Mouse (Mus musculus) kidney, embryonic 15.5 days (tissue): ENCODE measurements around the gene Tll1. TPM values are rescaled to one million over a fixed set of nuclear protein-coding genes. Genes with fewer than 3 reads are reported as not detected.

Experiments used
- ATAC-seq: fragments of 200-750 bp; cut with Nextera tagmentation; replicated peaks from 2 replicates; pipeline ENCODE4 v1.8.0; 2017; ENCODE audit warnings: moderate TSS enrichment; ENCODE audit not compliant: low FRiP score
- H3K27ac ChIP-seq: fragments of 300-500 bp; sonication (generic); 2 replicates; pipeline ENCODE4 v1.5.1; 2015; ENCODE audit warnings: mild to moderate bottlenecking, inconsistent platforms
- H3K27me3 ChIP-seq: fragments of 300-500 bp; sonication (generic); 2 replicates; pipeline ENCODE4 v1.6.1; 2015; ENCODE audit warnings: inconsistent platforms
- H3K36me3 ChIP-seq: fragments of 300-500 bp; sonication (generic); 2 replicates; pipeline ENCODE4 v1.6.1; 2015; ENCODE audit warnings: inconsistent platforms
- H3K4me1 ChIP-seq: fragments of 300-500 bp; sonication (generic); 2 replicates; pipeline ENCODE4 v1.6.1; 2015; ENCODE audit warnings: inconsistent platforms
- H3K4me2 ChIP-seq: fragments of 300-500 bp; sonication (generic); 2 replicates; pipeline ENCODE4 v1.6.1; 2015; ENCODE audit warnings: moderate library complexity, mild to moderate bottlenecking, inconsistent platforms
- H3K4me3 ChIP-seq: fragments of 300-500 bp; sonication (generic); replicated peaks from 2 replicates; pipeline ENCODE4 v1.5.1; 2015; ENCODE audit warnings: mild to moderate bottlenecking, inconsistent platforms
- H3K9ac ChIP-seq: fragments of 300-500 bp; sonication (generic); 2 replicates; pipeline ENCODE4 v1.6.1; 2015; ENCODE audit warnings: mild to moderate bottlenecking, inconsistent platforms
- H3K9me3 ChIP-seq: fragments of 300-500 bp; sonication (generic); replicated peaks from 2 replicates; pipeline ENCODE4 v1.6.1; 2016; ENCODE audit warnings: inconsistent platforms
- WGBS: fragments of 180-500 bp; shearing (Covaris S2); methylation state at CpG from one replicate; pipeline ENCODE4 v1.1.7; 2015; ENCODE audit warnings: mixed read lengths; 5-methylcytosine and 5-hydroxymethylcytosine counted together
- polyA plus RNA-seq: library from polyadenylated mRNA; unstranded; fragments of >200 nt; fragmentation: Nextera tagmentation; extraction: Ambion mirVana; gene quantifications from 2 replicates; pipeline ENCODE4 v1.2.1, GENCODE M21; 2015

Gene Tll1
- 0.60 and 0.77 TPM in 2 replicates for polyA plus RNA-seq

- peak within 1 kb of the TSS; percentile 63 for H3K4me3 ChIP-seq
- H3K4me2 ChIP-seq: peak within 1 kb of the TSS; percentile 100
- no peak within 1 kb of the TSS for H3K27ac ChIP-seq
- peak; percentile 19; the same call in 1 of the 2 replicates for ATAC-seq
- no peaks in the 10 kb centered on the region for H3K9me3 ChIP-seq
- H3K4me1 ChIP-seq: peaks cover 20% of the 10 kb centered on the region
- peaks cover 31% of the 10 kb centered on the region for H3K27me3 ChIP-seq
- WGBS: under 1% methylated on average over 18 of the region's 18 CpGs
- no peaks in the 10 kb centered on the region for H3K36me3 ChIP-seq
- H3K9ac ChIP-seq: peak within 1 kb of the TSS; percentile 41
Observed at GRCm38 (mm10) chr8:64206024-64206385, at the start of gene Tll1. Tll1 (minus strand) TSS chr8:64206271.

GRCm38 (mm10) chr8:64238645-64239044 is 32.6 kb upstream of the Tll1 start:
- Histone ChIP-seq H3K36me3 (no peaks in the 10 kb centered on the region), H3K4me2 (no peak overlapping the region), H3K4me3 (no peak overlapping the region), H3K4me1 (no peaks in the 10 kb centered on the region), H3K9ac (no peak overlapping the region), H3K27me3 (no peaks in the 10 kb centered on the region), H3K27ac (no peak overlapping the region), H3K9me3 (no peaks in the 10 kb centered on the region)
- ATAC-seq: no peak
- WGBS: 77% methylated on average over 2 of the region's 2 CpGs

DNA sequence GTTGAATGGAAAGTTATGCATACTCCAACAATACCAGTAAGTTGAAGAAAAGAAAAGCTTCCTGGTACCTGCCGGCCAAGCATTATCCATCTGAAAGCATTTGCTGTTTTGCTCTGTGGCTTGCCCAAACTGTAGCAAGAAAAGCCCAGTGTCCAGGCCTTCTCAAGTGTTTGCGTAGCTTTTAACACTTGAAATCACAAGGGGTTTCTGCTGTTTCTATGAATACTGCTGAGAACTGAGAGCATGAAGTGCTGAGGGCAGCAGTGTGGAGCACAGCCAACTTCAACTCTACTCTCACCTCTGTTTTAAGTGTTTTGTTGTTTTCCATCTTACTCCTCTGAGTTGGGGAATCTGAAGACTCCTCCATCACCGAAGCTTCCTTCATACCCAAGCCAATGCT is 15.5 kb upstream of the Tll1 start:
- Histone ChIP-seq H3K9ac (no peak overlapping the region), H3K4me1 (no peaks in the 10 kb centered on the region), H3K27me3 (no peaks in the 10 kb centered on the region), H3K27ac (no peak overlapping the region), H3K4me3 (no peak overlapping the region), H3K9me3 (no peaks in the 10 kb centered on the region), H3K36me3 (no peaks in the 10 kb centered on the region), H3K4me2 (no peak overlapping the region)
- 95% methylated on average over 3 of the region's 3 CpGs for WGBS
- no peak for ATAC-seq

GRCm38 (mm10) chr8:64217644-64218043 is 11.6 kb upstream of the Tll1 start:
- Histone ChIP-seq H3K4me3 (no peak overlapping the region), H3K9me3 (no peaks in the 10 kb centered on the region), H3K4me2 (no peak overlapping the region), H3K4me1 (no peaks in the 10 kb centered on the region), H3K36me3 (no peaks in the 10 kb centered on the region), H3K27ac (no peak overlapping the region), H3K9ac (no peak overlapping the region), H3K27me3 (no peaks in the 10 kb centered on the region)
- ATAC-seq: peak; percentile 56; the same call in 1 of the 2 replicates
- 57% methylated on average over 2 of the region's 2 CpGs for WGBS

GRCm38 (mm10) chr8:64216252-64216651 is 10.2 kb upstream of the Tll1 start:
- Histone ChIP-seq H3K9ac (no peak overlapping the region), H3K9me3 (peaks cover 3% of the 10 kb centered on the region; the same call in 1 of the 2 replicates), H3K4me1 (no peaks in the 10 kb centered on the region), H3K36me3 (no peaks in the 10 kb centered on the region), H3K4me3 (no peak overlapping the region), H3K27me3 (no peaks in the 10 kb centered on the region), H3K4me2 (no peak overlapping the region), H3K27ac (no peak overlapping the region)
- WGBS: 87% methylated on average over 1 of the region's 1 CpGs
- ATAC-seq: no peak

DNA sequence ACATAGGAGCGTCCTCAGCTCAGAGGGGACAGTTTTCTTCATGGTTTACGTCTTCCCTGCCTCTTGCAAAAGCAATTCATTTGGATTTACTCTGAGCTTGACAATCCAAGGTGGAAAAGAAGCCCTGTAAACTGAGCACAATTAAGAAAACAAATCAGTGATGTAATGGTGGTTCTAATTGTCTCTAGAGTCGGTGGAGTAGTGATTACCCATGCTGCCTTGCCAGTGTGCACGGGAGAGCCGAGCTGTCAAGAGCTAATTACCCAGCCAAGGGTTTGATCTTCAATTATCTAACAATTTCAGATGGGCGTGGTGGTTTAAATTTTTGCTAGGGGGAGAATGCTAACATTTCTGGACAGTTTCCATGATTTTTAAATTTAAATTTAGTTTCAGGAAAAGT is 9.3 kb upstream of the Tll1 start:
- H3K36me3 ChIP-seq: no peaks in the 10 kb centered on the region
- WGBS: 20% methylated on average over 6 of the region's 6 CpGs
- H3K27me3 ChIP-seq: no peaks in the 10 kb centered on the region
- no peak overlapping the region for H3K9ac ChIP-seq
- no peaks in the 10 kb centered on the region for H3K4me1 ChIP-seq
- H3K27ac ChIP-seq: no peak overlapping the region
- 0 out of 2 replicates have a peak overlapping the region, but pooled peaks have one; percentile 12 for H3K4me2 ChIP-seq
- H3K9me3 ChIP-seq: peaks cover 3% of the 10 kb centered on the region; the same call in 1 of the 2 replicates
- no peak overlapping the region for H3K4me3 ChIP-seq
- ATAC-seq: no peak

GRCm38 (mm10) chr8:64214906-64215305 is 8.8 kb upstream of the Tll1 start:
- Histone ChIP-seq H3K4me3 (no peak overlapping the region), H3K36me3 (no peaks in the 10 kb centered on the region), H3K4me1 (no peaks in the 10 kb centered on the region), H3K9me3 (peaks cover 3% of the 10 kb centered on the region; the same call in 1 of the 2 replicates), H3K27ac (no peak overlapping the region), H3K27me3 (no peaks in the 10 kb centered on the region), H3K4me2 (no peak overlapping the region), H3K9ac (no peak overlapping the region)
- 0 out of 2 replicates have a peak, but pooled peaks have one; percentile 25 for ATAC-seq
- 37% methylated on average over 1 of the region's 1 CpGs for WGBS

DNA sequence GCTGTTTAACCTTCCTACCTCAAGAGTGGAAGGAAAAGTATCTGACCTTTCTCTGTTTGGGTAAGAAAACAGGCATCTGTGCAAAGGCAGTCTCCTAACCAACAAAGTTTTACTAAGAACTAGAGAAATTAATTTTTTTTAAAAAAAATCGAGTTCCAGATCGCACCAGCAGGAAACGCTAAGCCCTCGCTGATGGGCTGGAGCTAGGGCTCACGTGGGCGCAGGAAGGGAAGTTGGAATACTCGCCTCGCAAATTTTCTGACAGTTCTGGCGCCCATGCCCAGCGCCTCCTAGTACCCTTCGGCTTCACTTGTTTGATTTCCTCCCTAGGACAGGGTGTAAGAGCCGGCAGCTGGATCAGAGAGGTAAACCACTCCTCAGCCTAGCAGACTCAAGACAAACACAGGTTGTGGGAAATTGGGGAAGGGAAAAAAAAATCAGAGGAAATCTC is 365 bp upstream of the Tll1 start:
- ATAC-seq: peak; percentile 68
- WGBS: 0% methylated on average over 12 of the region's 12 CpGs
- Histone ChIP-seq H3K4me3 (peak overlapping the region; percentile 63), H3K9ac (peak overlapping the region; percentile 41; the same call in 1 of the 2 replicates), H3K27ac (no peak overlapping the region), H3K27me3 (peaks cover 31% of the 10 kb centered on the region), H3K4me2 (peak overlapping the region; percentile 100), H3K9me3 (no peaks in the 10 kb centered on the region), H3K4me1 (peaks cover 20% of the 10 kb centered on the region), H3K36me3 (no peaks in the 10 kb centered on the region)

GRCm38 (mm10) chr8:64205321-64206023 is 599 bp downstream of the Tll1 start:
- Histone ChIP-seq H3K4me1 (peaks cover 20% of the 10 kb centered on the region), H3K27ac (no peak overlapping the region), H3K4me3 (peak overlapping the region; percentile 63), H3K4me2 (peak overlapping the region; percentile 100), H3K36me3 (no peaks in the 10 kb centered on the region), H3K9me3 (no peaks in the 10 kb centered on the region), H3K27me3 (peaks cover 31% of the 10 kb centered on the region), H3K9ac (peak overlapping the region; percentile 41)
- WGBS: under 1% methylated on average over 61 of the region's 61 CpGs
- peak; percentile 75 for ATAC-seq

DNA sequence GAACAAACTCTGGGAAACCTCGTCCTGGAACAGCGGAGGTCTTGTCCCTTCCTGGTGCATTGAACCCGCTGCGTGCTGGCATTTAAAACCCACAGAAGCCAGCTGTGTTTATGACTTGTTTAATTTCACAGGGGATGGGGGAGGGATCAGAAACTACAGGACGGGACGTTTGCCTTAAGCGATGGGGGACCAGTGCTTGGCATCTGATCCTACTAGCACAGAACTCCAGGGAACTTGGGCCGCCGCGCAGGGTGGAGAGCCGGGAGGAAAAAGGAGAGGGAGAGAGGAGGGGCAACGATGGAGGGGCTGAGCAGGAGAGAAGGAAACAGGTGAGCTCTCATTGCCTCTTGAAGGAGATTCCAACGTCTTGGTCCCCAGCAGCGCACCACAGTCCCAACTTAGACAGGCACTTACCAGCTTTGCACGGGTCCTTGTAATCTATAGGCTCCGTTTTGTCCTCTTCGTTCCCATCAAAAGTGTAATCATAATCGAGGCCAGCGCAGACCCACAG is 1.2 kb downstream of the Tll1 start:
- H3K9me3 ChIP-seq: no peaks in the 10 kb centered on the region
- ATAC-seq: peak; percentile 55

GRCm38 (mm10) chr8:64204167-64204566 is 1.9 kb downstream of the Tll1 start:
- Histone ChIP-seq H3K9me3 (no peaks in the 10 kb centered on the region), H3K4me2 (peak overlapping the region; percentile 100), H3K4me3 (peak overlapping the region; percentile 63), H3K9ac (no peak overlapping the region), H3K4me1 (peaks cover 20% of the 10 kb centered on the region), H3K27ac (no peak overlapping the region), H3K27me3 (peaks cover 31% of the 10 kb centered on the region), H3K36me3 (no peaks in the 10 kb centered on the region)
- peak; percentile 82 for ATAC-seq
- 1% methylated on average over 19 of the region's 19 CpGs for WGBS

More for the DNA sequence above, 1.2 kb downstream of the Tll1 start:
- Histone ChIP-seq H3K36me3 (no peaks in the 10 kb centered on the region), H3K4me1 (peaks cover 20% of the 10 kb centered on the region), H3K27me3 (peaks cover 31% of the 10 kb centered on the region), H3K4me2 (peak overlapping the region; percentile 100), H3K9ac (peak overlapping the region; percentile 41; the same call in 1 of the 2 replicates), H3K4me3 (peak overlapping the region; percentile 63), H3K27ac (no peak overlapping the region)
- under 1% methylated on average over 19 of the region's 19 CpGs for WGBS

DNA sequence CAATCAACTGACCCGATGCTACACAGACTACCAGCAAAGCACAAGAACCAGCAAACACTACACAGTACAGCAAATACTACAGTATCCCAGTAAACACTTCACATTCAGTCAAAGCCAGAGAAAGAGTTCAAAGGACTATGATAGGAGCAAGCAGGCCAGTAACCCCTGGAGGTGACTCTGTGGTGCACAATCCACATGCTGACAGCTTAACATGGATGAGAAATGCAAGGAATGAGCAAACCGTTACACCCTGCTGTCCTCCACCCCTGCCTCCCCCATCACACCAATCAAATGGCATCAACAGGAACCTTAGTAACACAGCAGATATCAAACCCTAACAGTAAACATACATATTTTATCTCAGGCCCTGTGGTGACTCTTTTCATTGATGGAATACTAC is 7.7 kb downstream of the Tll1 start:
- 75% methylated on average over 2 of the region's 2 CpGs for WGBS
- H3K27me3 ChIP-seq: no peaks in the 10 kb centered on the region
- no peak for ATAC-seq

More for the DNA sequence above, 7.7 kb downstream of the Tll1 start:
- H3K9ac ChIP-seq: no peak overlapping the region
- no peaks in the 10 kb centered on the region for H3K9me3 ChIP-seq
- H3K4me2 ChIP-seq: no peak overlapping the region
- H3K27ac ChIP-seq: no peak overlapping the region
- no peaks in the 10 kb centered on the region for H3K4me1 ChIP-seq
- H3K36me3 ChIP-seq: no peaks in the 10 kb centered on the region
- no peak overlapping the region for H3K4me3 ChIP-seq
